Mouse (Mus musculus) stomach, postnatal 0 days (tissue): ENCODE data around the gene Ddr1.

Experiments used
- CTCF ChIP-seq: IDR thresholded peaks from 2 replicates; pipeline ENCODE4 v1.5.1; 2016; ENCODE audit warnings: antibody characterized with exemption, low read depth, mild to moderate bottlenecking, moderate library complexity
- EP300 ChIP-seq: optimal IDR thresholded peaks from 2 replicates; pipeline ENCODE3; 2016; ENCODE audit warnings: antibody characterized with exemption

GRCm38 (mm10) chr17:35721676-35722075 lies 17.3 kb upstream of the Ddr1 start:
- TF ChIP-seq CTCF (no peak), EP300 (no peak)
